ENCODE assay signal across 17 mouse cellular contexts in genomic region chr16:22704136-22704535, GRCm38 (mm10).
"Had no signal": no experiment of that assay in that cellular context is flagged by ENCODE, and none has a peak within 500 bp of the region (broad histone marks: within the 10 kb centered on the region; RNA-seq: fewer than 3 reads in every experiment).

No protein-coding gene starts in this region.

- DNase-seq: kidney, postnatal 10 days; kidney, postnatal 36 days; liver, postnatal 0 days; lung, embryonic 14.5 days; right cerebral cortex, postnatal 25 days; spleen, adult 18-20 months; thymus, postnatal 25 days had no signal

- H3K4me1 ChIP-seq: kidney, embryonic 15.5 days; limb, embryonic 12.5 days; limb, embryonic 15.5 days; midbrain, embryonic 12.5 days; midbrain, embryonic 15.5 days; neural tube, embryonic 12.5 days; neural tube, embryonic 15.5 days; stomach, embryonic 15.5 days had no signal

- H3K27ac ChIP-seq: kidney, embryonic 15.5 days; limb, embryonic 12.5 days; limb, embryonic 15.5 days; liver, embryonic 14.5 days; macrophage; midbrain, embryonic 12.5 days; midbrain, embryonic 15.5 days; neural tube, embryonic 12.5 days; neural tube, embryonic 15.5 days; stomach, embryonic 15.5 days had no signal

- H3K36me3 ChIP-seq: kidney, embryonic 15.5 days; limb, embryonic 12.5 days; limb, embryonic 15.5 days; midbrain, embryonic 12.5 days; midbrain, embryonic 15.5 days; neural tube, embryonic 12.5 days; neural tube, embryonic 15.5 days; stomach, embryonic 15.5 days had no signal

- H3K4me3 ChIP-seq: kidney, embryonic 15.5 days; limb, embryonic 12.5 days; limb, embryonic 15.5 days; midbrain, embryonic 12.5 days; midbrain, embryonic 15.5 days; neural tube, embryonic 12.5 days; neural tube, embryonic 15.5 days; stomach, embryonic 15.5 days had no signal

- H3K27me3 ChIP-seq: kidney, embryonic 15.5 days; limb, embryonic 12.5 days; limb, embryonic 15.5 days; midbrain, embryonic 12.5 days; midbrain, embryonic 15.5 days; neural tube, embryonic 12.5 days; neural tube, embryonic 15.5 days; stomach, embryonic 15.5 days had no signal
